In the genomic region with DNA sequence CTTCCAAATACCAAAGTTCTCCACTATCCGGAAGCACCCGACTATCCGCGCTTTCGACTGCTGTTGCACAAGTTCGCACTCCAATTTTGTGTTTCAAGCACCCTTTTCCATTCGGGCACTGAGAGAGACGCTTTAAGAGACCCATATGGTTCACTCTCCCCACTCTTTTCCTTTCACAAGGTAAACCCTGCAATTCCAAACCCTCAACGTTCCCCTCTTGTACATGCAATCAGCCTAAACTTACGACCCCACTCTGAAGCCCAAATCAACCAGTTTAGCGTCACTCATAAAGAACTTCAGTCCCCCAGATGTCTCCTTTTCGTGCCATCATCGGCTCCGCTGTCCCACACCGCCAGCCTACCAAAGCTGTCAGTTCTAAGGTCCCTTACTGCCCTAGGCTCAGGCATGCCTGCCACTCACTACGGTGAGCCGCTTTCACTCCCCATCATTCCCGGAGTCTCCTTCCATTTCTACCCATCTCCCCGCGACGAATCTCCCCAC, we compare ENCODE assay signal across 8 mouse cellular contexts. TPM values are rescaled to one million over a fixed set of nuclear protein-coding genes. Genes with fewer than 3 reads are reported as not detected.
DNase-seq lines count a peak whose midpoint lies in the region; ATAC-seq and TF ChIP-seq lines count a peak whose summit lies in the region.

No protein-coding gene starts in this region.

- peaks cover 17% of the 10 kb centered on the region for H3K36me3 ChIP-seq in heart, adult 2 months (ENCODE audit: control insufficient read depth, insufficient read depth, low read length)
- H3K36me3 ChIP-seq in heart, embryonic 14.5 days (ENCODE audit: control insufficient read depth, insufficient read depth, low read length) = peaks cover 18% of the 10 kb centered on the region
- H3K36me3 ChIP-seq in limb, embryonic 12.5 days = peaks cover 12% of the 10 kb centered on the region
- H3K36me3 ChIP-seq in midbrain, embryonic 16.5 days (ENCODE audit: control insufficient read depth, insufficient read depth, low read length) = no peaks in the 10 kb centered on the region

- H3K9ac ChIP-seq in heart, adult 2 months (ENCODE audit: low read depth, low read length) = peak overlapping the region; percentile 95
- peak overlapping the region; percentile 92 for H3K9ac ChIP-seq in heart, embryonic 14.5 days (ENCODE audit: low read length)
- H3K9ac ChIP-seq in limb, embryonic 12.5 days (replicated peaks) = peak overlapping the region; percentile 84
- peak overlapping the region; percentile 88 for H3K9ac ChIP-seq in midbrain, embryonic 16.5 days (ENCODE audit: low read depth, low read length)

- no peaks in the 10 kb centered on the region for H3K9me3 ChIP-seq in heart, embryonic 14.5 days (ENCODE audit: control insufficient read depth, low read length)
- H3K9me3 ChIP-seq in limb, embryonic 12.5 days = no peaks in the 10 kb centered on the region
- no peaks in the 10 kb centered on the region for H3K9me3 ChIP-seq in midbrain, embryonic 16.5 days (replicated peaks; ENCODE audit: control insufficient read depth, low read length, poor library complexity, severe bottlenecking)

- TF ChIP-seq CTCF in heart, adult 2 months (IDR thresholded peaks at IDR 0.05) = no peak

- WGBS in heart, adult 2 months = under 1% methylated on average over 21 of the region's 21 CpGs
- under 1% methylated on average over 21 of the region's 21 CpGs for WGBS in heart, embryonic 14.5 days
- under 1% methylated on average over 21 of the region's 21 CpGs for WGBS in limb, embryonic 12.5 days
- under 1% methylated on average over 21 of the region's 21 CpGs for WGBS in midbrain, embryonic 16.5 days

- DNase-seq in heart, adult 2 months = peak in 1 of 2 experiments; percentile 15
- no peak for DNase-seq in heart, adult 11 months
- DNase-seq in MN1 (ENCODE audit: low spot score) = peak; percentile 18
- DNase-seq in ovary, postnatal 14 days (ENCODE audit: low spot score) = no peak
- no peak for DNase-seq in frontal cortex, postnatal 10 days (ENCODE audit: low spot score in 2 of 2)

- peaks cover 6% of the 10 kb centered on the region for H3K4me1 ChIP-seq in heart, adult 2 months (ENCODE audit: control insufficient read depth, insufficient read depth, low read length)
- peaks cover 4 to 35% of the 10 kb centered on the region in 2 experiments for H3K4me1 ChIP-seq in heart, embryonic 14.5 days (ENCODE audit: control insufficient read depth in 2 of 2, insufficient read depth in 2 of 2, low read length in 2 of 2)
- H3K4me1 ChIP-seq in limb, embryonic 12.5 days (replicated peaks) = peaks cover 21% of the 10 kb centered on the region
- peaks cover 37% of the 10 kb centered on the region for H3K4me1 ChIP-seq in midbrain, embryonic 16.5 days (ENCODE audit: control insufficient read depth, insufficient read depth, low read length)

- no peaks in the 10 kb centered on the region for H3K27me3 ChIP-seq in heart, adult 2 months (ENCODE audit: control insufficient read depth, insufficient read depth, low read length)
- no peaks in the 10 kb centered on the region for H3K27me3 ChIP-seq in heart, embryonic 14.5 days (ENCODE audit: control insufficient read depth, insufficient read depth, low read length)
- no peaks in the 10 kb centered on the region for H3K27me3 ChIP-seq in limb, embryonic 12.5 days
- no peaks in the 10 kb centered on the region for H3K27me3 ChIP-seq in midbrain, embryonic 16.5 days (ENCODE audit: control insufficient read depth, insufficient read depth, low read depth, low read length)

- H3K79me2 ChIP-seq in heart, adult 2 months (replicated peaks; ENCODE audit: control insufficient read depth, insufficient read depth, low read length) = peaks cover 5% of the 10 kb centered on the region

- intact Hi-C loops in heart, adult 2 months (cut with DNase I) = loop anchor here (2.0 kb wide), 1 partner anchor 46 kb away; no protein-coding TSS in a partner anchor

- no peak for TF ChIP-seq EP300 in heart, adult 2 months (IDR thresholded peaks at IDR 0.05; ENCODE audit: insufficient read depth, low read depth, low read length)

- peak overlapping the region; percentile 85 for H3K4me2 ChIP-seq in heart, embryonic 14.5 days (ENCODE audit: low read length)
- H3K4me2 ChIP-seq in limb, embryonic 12.5 days = peak overlapping the region; percentile 91
- peak overlapping the region; percentile 97 for H3K4me2 ChIP-seq in midbrain, embryonic 16.5 days (ENCODE audit: low read length)

- TF ChIP-seq POLR2A in heart, adult 2 months (IDR thresholded peaks at IDR 0.05; ENCODE audit: insufficient read depth, low read depth, low read length) = no peak

- peak overlapping the region; percentile 92 for H3K4me3 ChIP-seq in heart, adult 2 months
- H3K4me3 ChIP-seq in heart, embryonic 14.5 days (ENCODE audit: control insufficient read depth in 1 of 2, insufficient read depth in 1 of 2, low read depth in 1 of 2, low read length in 2 of 2) = peak overlapping the region; percentile 82 to 97
- H3K4me3 ChIP-seq in limb, embryonic 12.5 days (replicated peaks) = peak overlapping the region; percentile 82
- H3K4me3 ChIP-seq in midbrain, embryonic 16.5 days (ENCODE audit: low read depth, low read length) = peak overlapping the region; percentile 92

- no peak for ATAC-seq in heart, embryonic 14.5 days (ENCODE audit: insufficient number of reproducible peaks, insufficient read depth, low FRiP score, low read depth)
- no peak for ATAC-seq in limb, embryonic 12.5 days (ENCODE audit: insufficient number of reproducible peaks, insufficient read depth, low FRiP score, low TSS enrichment, low read depth)
- no peak for ATAC-seq in midbrain, embryonic 16.5 days

- H3K27ac ChIP-seq in heart, adult 2 months = peak overlapping the region; percentile 87
- H3K27ac ChIP-seq in heart, embryonic 14.5 days (replicated peaks in 1 of 2; ENCODE audit: control insufficient read depth in 1 of 2, insufficient read depth in 1 of 2, low read depth in 2 of 2, low read length in 2 of 2) = peak overlapping the region in 1 of 2 experiments; percentile 83; a peak in 2 of 4 replicates
- H3K27ac ChIP-seq in limb, embryonic 12.5 days = peak overlapping the region; percentile 86; the same call in 1 of the 2 replicates
- peak overlapping the region; percentile 94 for H3K27ac ChIP-seq in midbrain, embryonic 16.5 days (ENCODE audit: low read length)

RNA-seq across cellular contexts. Expression of a gene that starts 1.1 kb away (rescaled TPM):
- total RNA-seq in heart, adult 2 months (2021) = 1 to 10 TPM; 7.2 to 8.4 TPM
- 2.3 and 5.2 TPM in 2 replicates for polyA plus RNA-seq in heart, adult 2 months (2012; rRNA removed)
- 7.0 and 8.6 TPM in 2 replicates for polyA plus RNA-seq in heart, embryonic 14.5 days (2014; fragmentation: Nextera tagmentation; extraction: Ambion mirVana)
- 20.8 and 21.4 TPM in 2 replicates for polyA plus RNA-seq in limb, embryonic 12.5 days (2016; fragmentation: Nextera tagmentation; extraction: Ambion mirVana)
- polyA plus RNA-seq in midbrain, embryonic 16.5 days (2015; fragmentation: Nextera tagmentation; extraction: Ambion mirVana) = 13.9 and 14.5 TPM in 2 replicates

RNA-seq across cellular contexts. Expression of a gene that starts 1.2 kb away (rescaled TPM):
- total RNA-seq in heart, adult 2 months (2021) = 100 to 1,000 TPM; 127 to 136 TPM
- polyA plus RNA-seq in heart, adult 2 months (2012; rRNA removed) = 97.2 and 155 TPM in 2 replicates
- polyA plus RNA-seq in heart, embryonic 14.5 days (2014; fragmentation: Nextera tagmentation; extraction: Ambion mirVana) = 340 and 384 TPM in 2 replicates
- polyA plus RNA-seq in limb, embryonic 12.5 days (2016; fragmentation: Nextera tagmentation; extraction: Ambion mirVana) = 491 and 495 TPM in 2 replicates
- polyA plus RNA-seq in midbrain, embryonic 16.5 days (2015; fragmentation: Nextera tagmentation; extraction: Ambion mirVana) = 525 and 552 TPM in 2 replicates
